Mouse (Mus musculus): ENCODE results near the gene Npb.
"Not testable (repeated sequence)": the region's sequence is repeated elsewhere in the genome, so short reads cannot be mapped to it uniquely, and the experiment has no call there.

Gene Npb

DNA sequence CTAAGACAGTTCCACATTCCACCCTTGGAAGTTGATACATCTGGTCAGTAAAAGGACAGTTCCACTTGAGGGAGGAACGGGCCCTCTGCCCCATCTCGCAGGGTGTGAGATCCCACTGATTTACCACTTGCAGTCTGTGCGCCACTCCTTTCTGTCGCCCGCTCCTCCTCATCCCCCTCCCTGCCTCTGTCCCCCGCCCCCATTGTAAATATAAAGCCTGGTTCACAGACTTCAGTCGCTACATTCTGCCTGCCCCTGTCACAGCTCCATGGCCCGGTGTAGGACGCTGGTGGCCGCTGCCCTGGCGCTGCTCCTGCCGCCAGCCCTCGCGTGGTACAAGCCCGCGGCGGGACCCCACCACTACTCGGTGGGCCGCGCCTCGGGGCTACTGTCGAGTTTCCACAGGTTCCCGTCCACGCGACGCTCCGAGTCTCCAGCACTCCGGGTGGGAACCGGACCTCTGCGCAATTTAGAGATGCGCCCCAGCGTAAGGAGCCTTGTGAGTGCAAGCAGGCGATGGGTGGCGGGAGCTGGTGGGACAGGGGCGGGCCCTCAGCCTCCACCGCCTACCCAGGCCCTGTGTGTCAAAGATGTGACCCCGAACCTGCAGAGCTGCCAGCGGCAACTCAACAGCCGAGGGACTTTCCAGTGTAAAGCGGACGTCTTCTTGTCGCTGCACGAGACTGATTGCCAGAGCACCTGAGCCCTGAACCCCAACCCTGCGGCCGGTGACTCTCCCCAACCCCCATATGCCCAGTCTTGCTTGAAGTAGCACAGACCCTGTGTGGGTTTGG lies at the start of gene Npb:
Gene Npb, plus strand, starts transcription at position 237 of the 794 bp plus-strand sequence.
- no peak for DNase-seq (ENCODE audit: low spot score)

DNA sequence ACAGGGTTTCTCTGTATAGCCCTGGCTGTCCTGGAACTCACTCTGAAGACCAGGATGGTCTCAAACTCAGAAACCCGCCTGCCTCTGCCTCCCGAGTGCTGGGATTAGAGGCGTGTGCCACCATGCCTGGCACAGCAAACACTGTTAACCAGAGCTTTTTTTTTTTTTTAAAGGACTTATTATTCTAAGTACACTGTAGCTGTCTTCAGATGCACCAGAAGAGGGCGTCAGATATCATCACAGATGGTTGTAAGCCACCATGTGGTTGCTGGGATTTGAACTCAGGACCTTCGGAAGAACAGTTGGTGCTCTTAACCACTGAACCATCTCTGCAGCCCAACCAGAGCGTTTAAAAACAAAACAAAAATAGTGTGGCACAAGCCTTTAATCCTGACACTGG lies 49.4 kb upstream of the Npb start:
- not testable (repeated sequence) for DNase-seq (ENCODE audit: low spot score)

DNA sequence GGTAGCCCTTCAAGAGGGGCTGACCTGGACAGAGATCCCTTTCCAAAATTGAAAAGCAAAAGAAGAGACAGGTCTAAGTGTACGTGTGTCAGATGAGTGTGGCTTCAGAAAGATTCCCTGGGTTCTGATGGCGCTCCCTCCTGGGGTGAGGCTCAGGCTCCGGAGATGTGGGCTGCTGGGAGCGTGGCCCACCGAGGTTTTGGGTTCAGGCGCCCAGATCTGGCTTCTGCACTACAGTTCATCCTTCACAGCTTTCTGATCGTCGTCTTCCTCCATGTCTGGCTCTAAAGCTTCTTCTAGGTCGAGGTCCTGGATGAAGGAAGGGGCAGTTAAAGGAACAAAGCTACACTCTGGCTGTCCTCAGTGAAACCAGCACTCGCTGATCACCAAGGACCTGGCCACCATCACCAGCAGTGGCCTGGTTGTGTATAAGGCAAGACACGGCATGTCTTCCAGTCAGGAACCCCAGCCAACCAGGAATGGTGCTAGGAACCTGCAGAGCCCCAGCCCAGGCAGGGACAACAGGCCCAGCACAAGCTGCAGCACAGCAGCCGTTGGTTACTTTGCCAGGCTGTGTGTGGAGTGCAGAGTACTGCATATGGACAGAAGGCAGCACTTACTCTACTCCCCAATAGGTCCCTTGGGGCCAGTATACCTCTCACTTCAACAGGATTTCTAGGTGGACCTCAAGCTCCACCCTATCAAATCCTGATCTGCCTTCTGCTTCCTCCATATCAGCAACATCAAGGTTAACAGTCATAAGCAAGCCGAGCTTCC lies 47.1 kb upstream of the Npb start:
- DNase-seq (ENCODE audit: low spot score) = no peak

DNA sequence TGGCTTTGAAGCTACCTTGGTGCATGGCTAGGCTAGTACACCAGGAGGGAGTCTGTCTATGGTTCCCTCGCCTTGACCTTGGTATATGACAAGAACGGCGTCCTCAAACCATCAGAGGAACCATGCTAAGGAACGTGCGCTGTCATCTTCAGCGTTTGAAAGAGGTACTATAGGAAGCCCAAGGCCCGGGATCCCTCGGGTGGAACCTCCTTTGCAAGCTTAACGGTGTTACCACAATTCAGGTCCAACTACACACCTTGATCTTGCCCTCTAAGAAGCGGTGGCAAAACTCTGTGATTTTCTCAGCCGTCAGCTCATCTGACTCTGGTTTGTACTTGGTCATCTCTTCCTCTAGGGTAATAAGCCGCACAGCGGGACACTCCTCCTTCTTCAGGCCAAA lies 45.3 kb upstream of the Npb start:
- DNase-seq (ENCODE audit: low spot score) = no peak

DNA sequence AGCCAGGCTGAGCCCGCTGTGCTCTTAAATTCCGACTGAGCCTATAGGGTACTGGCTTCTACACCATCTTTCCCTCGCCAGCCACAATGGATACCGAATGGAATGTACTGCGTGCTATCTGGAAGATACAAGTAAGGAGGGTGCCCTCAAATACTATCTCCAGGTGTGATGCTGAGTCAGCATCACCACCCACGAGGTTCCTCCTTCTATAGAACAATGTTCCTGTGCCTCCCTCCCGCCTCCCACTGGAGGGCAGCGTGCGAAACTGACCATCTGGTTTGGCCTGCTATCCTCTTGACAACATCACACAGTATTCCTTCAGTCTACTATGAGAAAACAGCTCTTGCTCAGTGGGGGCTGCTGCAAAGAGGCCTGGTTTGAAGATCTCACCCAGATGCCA lies 43.2 kb upstream of the Npb start:
- DNase-seq (ENCODE audit: low spot score) = no peak

DNA sequence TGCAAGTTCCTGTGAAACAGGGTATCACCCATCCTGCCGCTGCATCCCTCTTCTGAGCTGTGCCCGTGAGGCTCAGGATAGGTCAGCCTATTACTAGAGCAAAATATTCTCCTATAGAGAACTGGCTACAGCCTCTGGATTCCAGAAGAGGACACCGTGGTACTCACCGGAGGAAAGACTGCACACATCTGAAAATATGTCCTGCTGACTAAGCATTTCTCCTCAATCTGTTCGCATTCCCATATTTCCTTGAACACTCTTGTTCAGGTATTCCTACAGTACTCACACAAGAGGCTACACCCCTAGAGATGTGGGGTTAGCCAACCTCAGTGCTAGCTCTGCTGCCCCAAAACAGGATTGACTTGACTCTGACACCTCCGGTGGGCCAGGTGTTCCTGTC lies 40.0 kb upstream of the Npb start:
- DNase-seq (ENCODE audit: low spot score) = no peak

DNA sequence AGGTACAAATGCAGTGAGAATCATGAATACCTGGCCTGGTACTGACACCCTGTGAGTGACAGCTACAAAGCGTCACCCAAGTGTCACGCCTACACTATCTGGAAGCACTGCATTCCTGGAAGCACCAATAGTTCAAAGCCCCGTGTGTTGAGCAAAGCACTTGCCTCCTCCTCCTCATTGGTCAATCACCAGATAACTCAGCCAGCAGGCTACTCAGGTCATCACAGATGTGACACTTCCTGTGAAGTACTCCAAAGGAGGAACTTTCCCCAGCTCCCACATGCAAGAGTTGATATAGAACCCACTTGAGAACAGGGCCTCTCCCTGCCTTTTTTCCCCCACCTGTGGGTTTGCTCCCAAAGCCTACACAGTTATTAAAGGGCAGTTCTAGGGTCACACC lies 37.2 kb upstream of the Npb start:
- no peak for DNase-seq (ENCODE audit: low spot score)

DNA sequence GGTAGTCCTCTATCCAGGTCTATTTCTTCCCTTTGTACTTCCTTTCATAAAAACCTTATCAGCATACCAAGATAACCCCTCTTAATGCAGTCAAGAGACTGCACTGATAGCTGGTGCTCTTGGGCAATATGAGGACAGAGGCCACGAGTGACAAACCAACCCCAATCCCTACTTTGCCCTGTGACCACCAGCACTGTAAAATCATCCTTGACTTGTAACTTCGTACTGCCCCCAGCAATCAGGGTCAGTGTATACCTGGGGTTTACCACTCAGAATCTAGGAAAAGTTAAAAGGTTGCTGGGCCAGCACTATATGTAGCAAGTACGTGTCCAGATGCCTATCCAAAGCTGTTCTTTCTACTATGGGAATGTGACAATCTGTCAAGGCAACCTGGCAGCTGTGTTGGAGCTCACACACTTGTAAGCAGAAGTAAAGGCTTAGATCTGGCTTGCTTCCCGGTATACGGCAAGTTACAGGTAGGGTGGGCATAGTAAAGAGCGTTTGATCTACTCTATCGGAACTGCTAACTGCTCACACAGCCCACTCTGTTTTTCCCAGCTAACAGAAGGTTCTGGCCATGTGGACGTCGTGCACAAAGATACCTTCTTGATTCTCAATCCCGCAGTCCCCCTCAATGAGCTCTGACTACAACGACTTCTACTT lies 36.4 kb upstream of the Npb start:
- no peak for DNase-seq (ENCODE audit: low spot score)

DNA sequence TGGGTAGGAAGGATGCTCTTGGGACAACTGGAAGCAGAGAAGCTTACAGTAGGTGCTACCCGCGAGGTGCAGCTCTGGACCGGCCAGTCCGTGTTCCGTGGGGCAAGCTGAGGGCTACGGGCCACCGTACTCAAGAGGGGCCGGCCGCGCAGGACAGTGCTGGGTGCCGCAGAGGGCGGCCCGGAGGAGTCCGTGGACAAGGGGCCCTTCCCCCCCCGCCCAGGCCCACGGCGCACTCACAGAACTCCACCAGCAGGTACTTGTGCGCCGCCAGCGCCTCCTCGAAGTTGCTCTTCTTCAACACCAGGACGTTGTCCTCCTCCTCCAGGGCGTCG lies 35.9 kb upstream of the Npb start:
- DNase-seq (ENCODE audit: low spot score) = no peak

DNA sequence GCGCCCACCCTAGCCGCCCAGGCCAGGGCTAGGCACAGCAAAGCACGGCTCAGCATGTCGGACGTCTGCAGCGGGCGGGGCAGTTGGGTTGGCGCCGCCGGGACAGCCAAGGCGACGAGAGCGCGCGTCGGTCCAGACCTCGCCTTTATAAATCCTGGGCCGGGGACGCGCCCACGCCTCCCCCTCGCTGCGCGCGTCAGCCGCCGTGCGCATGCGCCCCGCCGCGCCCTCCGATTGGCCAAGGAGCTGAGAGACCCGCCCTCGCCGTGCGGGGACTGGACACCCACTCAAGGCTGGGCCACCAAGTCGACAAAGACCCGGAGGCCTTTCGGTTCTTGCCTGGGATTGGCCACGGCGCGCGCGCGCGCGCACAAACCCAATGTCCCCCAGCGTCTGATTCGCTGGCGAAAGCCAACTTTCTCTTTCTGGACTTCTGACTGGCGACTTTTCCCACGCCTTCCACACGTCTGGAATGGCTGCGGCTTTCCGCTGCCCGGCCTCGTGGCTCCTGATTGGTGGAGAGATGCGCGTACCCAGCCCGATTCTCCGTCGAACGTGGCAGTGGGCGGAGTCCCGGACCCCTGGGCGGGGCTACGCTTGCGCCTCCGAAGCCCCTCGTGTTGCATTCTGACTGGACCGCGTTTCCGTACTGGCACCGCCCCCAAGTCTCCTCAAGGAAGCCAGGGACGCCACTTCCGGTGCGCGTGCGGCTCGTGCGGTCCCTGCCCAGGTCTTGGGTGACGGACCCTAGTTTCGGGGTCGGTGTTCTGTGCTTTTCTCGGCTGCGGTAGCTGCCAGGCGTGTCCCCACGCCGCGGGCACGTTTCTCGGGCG lies 35.3 kb upstream of the Npb start, which contains the start of gene P4hb:
Gene P4hb, minus strand, starts transcription at position 502 of the 833 bp plus-strand sequence.
- peak; percentile 98 for DNase-seq (ENCODE audit: low spot score)

DNA sequence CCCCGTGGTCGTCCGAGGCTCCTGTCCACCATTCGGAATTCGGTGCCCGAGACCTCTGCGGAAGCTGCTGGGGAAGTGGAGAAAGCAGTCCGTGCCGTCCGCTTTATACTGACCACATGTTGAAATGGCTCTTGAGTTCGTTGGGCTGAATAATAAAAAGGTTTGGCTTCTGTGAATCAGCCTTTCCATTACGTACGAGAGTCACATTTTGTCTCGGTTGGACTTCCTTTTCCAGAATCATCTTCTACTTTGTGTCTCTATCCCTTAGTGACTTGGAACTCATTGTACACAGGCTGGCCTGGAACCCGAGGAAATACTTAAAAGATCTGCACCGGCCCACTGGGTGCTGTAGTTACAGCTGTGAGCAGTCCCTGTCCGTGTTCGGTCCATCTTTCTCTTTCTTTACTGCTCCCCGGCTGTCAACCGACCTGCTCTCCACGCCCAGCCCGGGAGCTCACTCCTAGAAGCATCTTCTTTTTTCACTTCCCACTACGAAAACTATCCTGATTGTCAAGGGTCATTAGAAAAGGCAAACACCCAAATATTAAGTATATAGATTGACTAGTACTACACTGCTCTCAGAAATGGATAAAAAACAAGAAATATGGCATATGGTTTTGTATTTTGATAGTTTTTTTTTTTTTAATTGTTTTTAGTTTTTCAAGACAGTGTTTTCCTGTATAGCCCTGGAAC lies 34.5 kb upstream of the Npb start:
- DNase-seq (ENCODE audit: low spot score) = no peak

DNA sequence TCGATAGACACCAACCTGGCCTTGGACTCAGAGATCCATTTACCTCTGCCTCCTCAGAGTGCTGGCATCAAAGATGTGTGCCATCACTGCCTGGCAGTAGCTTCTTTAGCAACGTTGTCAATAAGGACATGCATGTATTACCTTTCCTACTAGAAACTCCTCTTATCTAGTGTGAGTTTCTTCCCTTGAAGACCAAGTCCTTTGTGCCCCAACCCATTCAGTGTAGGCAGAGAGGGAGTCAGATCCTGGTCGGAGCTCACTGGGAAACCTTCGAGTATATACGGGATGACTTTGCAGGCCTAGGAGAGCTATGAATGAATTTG lies 34.0 kb upstream of the Npb start:
- DNase-seq (ENCODE audit: low spot score) = no peak

DNA sequence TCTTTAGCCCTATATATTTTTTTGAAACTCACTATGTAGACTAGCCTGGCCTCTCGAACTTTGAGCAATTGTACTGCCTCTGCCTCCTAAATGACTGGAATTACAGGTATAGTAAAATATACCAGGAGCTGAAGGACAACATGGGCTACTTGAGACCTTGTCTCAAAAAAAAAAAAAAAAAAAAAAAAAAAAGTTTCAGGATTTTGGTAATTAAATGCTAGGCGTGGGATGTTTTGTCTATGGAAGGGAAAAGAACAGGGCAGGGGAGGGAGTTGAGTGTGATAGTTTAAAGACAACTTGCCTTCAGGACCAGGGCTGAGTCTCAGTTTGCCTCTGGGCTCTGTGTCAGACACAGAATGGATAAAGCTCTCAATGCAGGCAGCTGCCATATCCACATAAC lies 33.2 kb upstream of the Npb start:
- DNase-seq (ENCODE audit: low spot score) = no peak

DNA sequence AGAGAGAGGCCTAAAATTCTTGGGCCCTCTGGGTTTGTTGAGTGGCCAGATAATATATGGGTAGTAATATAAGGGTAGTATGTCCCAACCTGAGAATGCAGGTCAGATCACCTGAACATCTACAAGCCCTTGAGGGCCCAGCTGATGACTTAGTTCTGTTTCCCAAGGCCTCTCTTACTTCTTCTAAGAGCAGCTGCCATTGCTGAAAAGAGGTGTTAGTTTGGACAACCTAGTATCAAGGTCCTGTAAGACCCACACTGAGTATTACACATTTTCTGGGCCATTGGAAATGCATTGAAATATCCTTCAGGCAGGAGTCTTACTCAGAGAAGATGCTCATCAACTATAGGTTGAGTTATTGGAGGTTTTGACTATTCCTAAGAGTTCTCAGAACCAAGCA lies 32.3 kb upstream of the Npb start:
- DNase-seq (ENCODE audit: low spot score) = no peak

DNA sequence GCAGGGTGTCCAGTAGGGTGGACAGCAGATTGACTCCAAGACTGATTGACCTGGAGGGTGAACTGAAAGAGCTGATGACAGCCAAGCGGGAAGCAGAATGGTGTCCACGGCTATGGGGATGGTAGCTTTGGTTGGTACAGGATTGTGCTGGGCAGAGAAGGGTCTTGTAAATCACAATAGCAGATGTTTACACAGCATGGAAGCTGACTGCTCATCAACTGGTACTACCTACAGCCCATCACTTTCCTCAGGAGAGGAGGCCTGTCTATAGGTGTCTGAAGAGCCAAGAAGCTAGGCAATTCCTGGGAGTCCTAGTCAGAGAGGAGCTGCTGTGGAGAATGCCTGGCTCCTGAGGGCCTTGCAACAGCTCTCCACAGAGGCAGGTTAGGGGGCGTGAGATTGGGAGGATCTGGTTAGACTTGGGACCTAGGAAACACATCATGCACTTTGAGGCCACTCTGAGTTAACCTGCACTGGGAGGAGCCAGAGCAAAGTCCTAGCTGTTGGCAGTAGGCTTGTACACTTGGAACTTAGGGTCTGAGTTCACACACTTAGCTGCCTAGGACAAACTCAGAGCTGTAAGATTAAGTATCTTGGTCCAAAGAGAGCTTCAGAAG lies 31.8 kb upstream of the Npb start:
- DNase-seq (ENCODE audit: low spot score) = no peak

DNA sequence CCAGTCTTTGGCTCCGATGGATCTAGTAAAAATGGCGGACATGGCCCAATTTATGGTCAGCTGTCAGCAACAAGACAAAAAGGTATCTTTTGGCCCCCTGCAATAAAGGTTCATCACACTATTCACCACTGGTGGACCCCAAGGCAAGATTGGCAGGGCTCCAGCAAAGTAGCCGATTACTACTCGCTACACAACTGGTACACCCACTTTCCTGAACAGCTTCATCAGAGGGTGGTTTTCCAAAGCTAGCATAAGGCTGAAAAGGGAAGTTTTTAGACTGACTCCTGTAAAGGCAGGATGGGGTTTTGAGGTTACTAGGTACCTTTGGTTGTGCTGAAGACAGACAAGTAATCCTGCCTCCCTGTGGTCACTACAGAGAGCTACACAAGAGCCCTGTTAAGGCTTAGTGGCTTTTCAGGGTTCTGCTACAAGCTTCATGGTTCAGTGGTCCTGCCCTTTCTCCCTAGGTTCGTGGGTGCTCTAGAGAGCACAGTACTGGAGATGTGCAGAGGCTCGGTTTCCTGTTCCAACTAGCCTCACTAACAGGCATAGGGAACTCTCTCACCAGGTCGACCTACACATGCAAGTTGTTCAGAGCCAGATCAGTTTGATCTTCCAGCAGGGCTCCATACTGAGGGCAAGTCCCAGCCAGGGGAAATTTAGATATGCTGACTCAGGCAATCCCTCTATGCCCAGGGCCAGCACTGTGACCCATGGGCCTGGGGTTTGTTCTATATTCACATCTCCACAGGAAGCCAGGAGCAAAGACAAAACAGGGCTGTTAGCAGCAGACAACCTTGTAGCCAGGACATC lies 30.9 kb upstream of the Npb start:
- DNase-seq (ENCODE audit: low spot score) = no peak

DNA sequence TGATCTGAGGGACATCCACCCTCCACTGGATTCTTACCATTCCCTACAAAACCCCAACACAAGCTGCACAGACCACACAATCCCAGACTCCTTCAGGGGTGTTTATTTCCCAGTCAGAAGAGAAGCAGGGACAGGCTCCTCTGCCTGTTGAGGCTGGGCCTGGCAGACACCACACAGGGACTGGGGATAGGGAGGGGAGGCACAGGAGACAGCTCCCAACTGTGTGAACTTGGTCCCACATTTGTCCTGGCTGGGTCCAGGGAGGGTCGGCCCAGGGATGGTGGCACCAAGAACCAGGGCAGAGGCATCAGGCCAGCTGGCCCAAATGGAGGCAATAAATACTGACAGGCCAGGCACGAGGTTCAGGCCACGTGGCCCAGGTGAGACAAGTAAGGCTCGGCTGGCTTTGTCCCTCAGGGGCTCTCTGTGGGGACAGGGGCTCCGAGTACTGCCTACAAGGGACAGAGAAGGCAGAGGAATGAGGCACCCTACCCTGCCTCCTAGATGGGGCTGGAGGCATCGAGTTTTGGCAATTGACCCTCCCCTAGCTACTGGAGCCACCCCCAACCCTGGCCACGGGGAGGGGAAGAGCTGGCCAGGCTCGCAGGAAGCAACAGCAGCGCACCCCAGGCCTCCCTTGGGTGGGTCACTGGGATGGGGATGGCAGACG lies 30.1 kb upstream of the Npb start:
- DNase-seq (ENCODE audit: low spot score) = no peak

DNA sequence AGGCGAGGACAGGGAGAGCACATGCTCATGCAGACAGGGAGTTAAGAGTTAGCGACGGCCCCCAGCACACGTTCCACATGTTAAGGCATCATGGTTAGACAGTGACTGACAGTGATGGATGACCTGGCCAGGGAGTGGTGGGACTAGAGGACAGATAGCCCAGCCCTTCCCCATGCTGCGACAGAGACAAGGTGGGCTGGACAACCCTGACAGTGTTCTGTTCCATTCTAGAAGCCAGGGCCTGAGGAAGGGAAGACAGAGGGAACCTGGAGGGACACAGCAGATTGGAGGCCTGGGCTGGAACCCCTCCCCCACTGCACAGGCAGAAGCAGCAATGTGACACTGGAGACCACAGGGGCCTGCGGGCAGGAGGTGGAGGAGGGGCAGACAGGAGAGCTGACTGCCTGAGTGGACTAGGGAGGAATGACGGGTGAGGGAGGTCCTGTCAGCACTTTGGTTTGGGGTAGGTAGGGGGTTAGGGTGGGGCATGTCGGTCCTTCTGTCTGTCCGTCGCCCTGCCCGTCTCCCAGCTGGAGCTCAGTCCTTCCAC lies 29.5 kb upstream of the Npb start:
- no peak for DNase-seq (ENCODE audit: low spot score)

DNA sequence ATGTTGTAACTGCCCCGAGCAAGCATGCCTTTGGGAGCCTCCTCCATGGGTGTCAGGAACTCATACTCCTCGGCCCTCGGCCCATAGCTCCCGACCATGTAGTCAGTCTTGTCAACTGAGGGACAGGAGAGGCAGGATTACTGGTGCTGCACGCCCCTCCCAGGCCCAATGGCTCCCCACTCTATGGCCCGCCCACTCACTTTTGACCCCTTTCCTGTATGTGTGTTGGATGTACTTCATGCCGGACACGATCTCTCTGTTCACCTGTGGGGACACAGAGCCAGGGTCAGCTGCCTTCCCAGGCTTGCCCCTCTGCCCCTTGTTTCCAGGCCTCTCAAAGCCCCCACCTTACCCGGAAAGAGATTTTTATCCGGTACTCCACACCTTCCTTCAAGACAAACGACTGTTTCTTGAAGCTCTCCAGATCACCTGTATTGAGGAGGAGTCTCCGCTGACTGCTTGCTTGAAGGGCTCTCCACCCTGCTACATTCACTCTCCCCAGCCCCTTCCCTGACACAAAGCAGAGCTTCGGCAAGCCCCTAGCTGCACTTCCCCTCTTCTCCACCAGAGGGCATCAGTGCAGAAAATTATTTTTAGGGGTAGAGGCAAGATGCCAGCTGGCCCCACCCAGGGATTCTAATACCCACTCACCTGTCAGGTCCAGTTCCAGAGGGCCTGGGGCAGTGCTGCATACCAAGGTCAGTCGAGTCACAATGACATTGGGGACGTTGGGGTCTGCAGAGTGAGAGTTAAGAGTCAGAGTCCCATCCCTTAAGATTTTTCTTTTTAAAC lies 28.8 kb upstream of the Npb start:
- no peak for DNase-seq (ENCODE audit: low spot score)

Data from layer of hippocampus, adult 9-10 months (tissue).